Mouse (Mus musculus) hindbrain, embryonic 11.5 days (tissue): Measurements from ENCODE around the gene Cpb2. TPM values are rescaled to one million over a fixed set of nuclear protein-coding genes. Genes with fewer than 3 reads are reported as not detected.

Experiments
- ATAC-seq: fragments of 200-750 bp; cut with Nextera tagmentation; 2 replicates; pipeline ENCODE4 v1.8.0; 2017; ENCODE audit warnings: mild to moderate bottlenecking, moderate TSS enrichment, moderate library complexity; ENCODE audit not compliant: low FRiP score
- DNase-seq: peaks from one replicate; pipeline ENCODE4 v3.0.0-alpha.2; 2015; ENCODE audit warnings: low spot score
- H3K27ac ChIP-seq: fragments of 300-500 bp; sonication (generic); 2 replicates; pipeline ENCODE4 v1.5.1; 2014; ENCODE audit warnings: mild to moderate bottlenecking, low read depth, low read length
- H3K27me3 ChIP-seq: fragments of 300-500 bp; sonication (generic); 2 replicates; pipeline ENCODE4 v1.6.1; 2014; ENCODE audit warnings: mild to moderate bottlenecking, low read length, moderate library complexity, mixed read lengths; ENCODE audit not compliant: control insufficient read depth, insufficient read depth
- H3K36me3 ChIP-seq: fragments of 300-500 bp; sonication (generic); 2 replicates; pipeline ENCODE4 v1.6.1; 2014; ENCODE audit warnings: mild to moderate bottlenecking, low read length, moderate library complexity, mixed read lengths; ENCODE audit not compliant: control insufficient read depth, insufficient read depth
- H3K4me1 ChIP-seq: fragments of 300-500 bp; sonication (generic); replicated peaks from 2 replicates; pipeline ENCODE4 v1.6.1; 2014; ENCODE audit warnings: low read length, mixed read lengths; ENCODE audit not compliant: control insufficient read depth, insufficient read depth
- H3K4me2 ChIP-seq: fragments of 300-500 bp; sonication (generic); replicated peaks from 2 replicates; pipeline ENCODE4 v1.6.1; 2014; ENCODE audit warnings: mild to moderate bottlenecking, low read depth, low read length
- H3K4me3 ChIP-seq: fragments of 300-500 bp; sonication (generic); 2 replicates; pipeline ENCODE4 v1.5.1; 2014; ENCODE audit warnings: low read depth, low read length
- H3K9ac ChIP-seq: fragments of 300-500 bp; sonication (generic); 2 replicates; pipeline ENCODE4 v1.6.1; 2014; ENCODE audit warnings: low read depth, low read length
- H3K9me3 ChIP-seq: fragments of 300-500 bp; sonication (generic); 2 replicates; pipeline ENCODE4 v1.6.1; 2016; ENCODE audit warnings: low read length; ENCODE audit not compliant: control insufficient read depth
- WGBS: fragments of 180-500 bp; shearing (Covaris S2); extraction: QIAGEN DNeasy Blood & Tissue Kit; methylation state at CpG from one replicate; pipeline ENCODE4 v1.1.7; 2014; 5-methylcytosine and 5-hydroxymethylcytosine counted together
- polyA plus RNA-seq: library from polyadenylated mRNA; unstranded; fragments of >200 nt; fragmentation: Nextera tagmentation; extraction: Ambion mirVana; gene quantifications from 2 replicates; pipeline ENCODE4 v1.2.1, GENCODE M21; 2014

The Cpb2 gene
- not detected in 2 replicates for polyA plus RNA-seq

DNA sequence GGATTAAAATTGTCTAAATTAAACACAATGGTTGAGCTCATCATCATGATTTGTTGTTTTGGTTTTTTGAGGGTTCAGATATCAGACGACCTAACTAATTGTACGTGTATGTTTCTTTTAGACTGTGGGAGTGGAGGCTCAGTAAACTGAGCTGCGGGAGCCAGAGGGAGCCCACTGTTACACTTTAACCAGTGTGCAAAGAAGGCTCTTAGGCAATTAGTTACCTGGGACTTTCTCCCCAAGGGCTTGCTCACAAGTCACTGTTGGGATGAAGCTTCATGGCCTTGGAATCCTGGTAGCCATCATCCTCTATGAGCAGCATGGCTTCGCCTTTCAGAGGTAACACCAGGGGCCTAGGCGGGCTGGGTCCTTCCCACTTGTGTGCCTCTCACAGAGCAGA lies at the start of gene Cpb2:
Gene Cpb2, plus strand, starts transcription at position 201 of the 400 bp plus-strand sequence.
- Histone ChIP-seq H3K27me3 (no peaks in the 10 kb centered on the region), H3K4me1 (no peaks in the 10 kb centered on the region), H3K4me3 (no peak within 1 kb of the TSS), H3K36me3 (no peaks in the 10 kb centered on the region), H3K27ac (no peak within 1 kb of the TSS), H3K9me3 (no peaks in the 10 kb centered on the region), H3K4me2 (no peak within 1 kb of the TSS), H3K9ac (no peak within 1 kb of the TSS)
- no peak for DNase-seq
- 91% methylated on average over 5 of the region's 5 CpGs for WGBS
- ATAC-seq = no peak

DNA sequence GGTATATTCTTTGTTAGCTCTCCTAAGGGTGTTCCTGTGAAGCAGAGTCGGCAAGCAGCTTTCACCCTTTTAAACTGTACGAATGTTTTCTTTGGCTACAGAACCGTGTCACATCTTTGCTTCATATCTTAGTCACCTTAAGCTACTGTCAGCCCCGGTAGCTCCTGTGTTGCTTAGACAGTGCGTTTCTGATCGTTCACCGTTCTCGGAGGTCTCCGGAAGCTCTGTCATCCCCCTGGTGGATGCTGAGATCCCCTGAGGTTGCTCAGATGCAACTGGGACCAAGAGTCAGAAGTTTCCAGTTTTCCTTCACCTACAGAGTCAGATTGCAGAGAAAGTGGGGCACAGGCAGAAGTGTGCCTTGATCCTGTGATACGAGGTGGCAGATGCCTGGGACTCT lies 49.7 kb upstream of the Cpb2 start:
- WGBS = 90% methylated on average over 10 of the region's 10 CpGs
- no peaks in the 10 kb centered on the region for H3K4me1 ChIP-seq
- ATAC-seq = no peak

DNA sequence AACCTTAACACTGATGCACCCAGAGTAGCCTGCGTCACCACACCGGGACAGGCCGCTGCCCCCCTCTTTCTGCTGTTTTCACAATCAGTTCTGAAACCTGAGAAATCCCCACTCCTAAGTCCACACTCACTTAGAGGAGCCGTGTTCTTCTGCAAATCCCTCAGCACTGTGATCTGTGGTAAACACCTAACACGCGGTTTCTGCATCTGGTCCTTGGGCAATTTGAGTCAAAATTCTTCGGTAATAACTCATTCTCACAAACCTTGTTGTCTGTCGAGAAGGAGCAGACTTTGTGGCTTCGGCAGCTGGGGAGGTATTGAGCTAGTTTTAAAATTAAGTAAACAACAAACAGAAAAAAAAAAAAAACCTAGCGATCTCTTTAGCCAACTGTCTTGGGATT lies 49.2 kb upstream of the Cpb2 start:
- Histone ChIP-seq H3K4me2 (no peak overlapping the region), H3K9me3 (no peaks in the 10 kb centered on the region), H3K27me3 (no peaks in the 10 kb centered on the region), H3K36me3 (no peaks in the 10 kb centered on the region), H3K4me1 (no peaks in the 10 kb centered on the region), H3K9ac (no peak overlapping the region), H3K27ac (no peak overlapping the region), H3K4me3 (no peak overlapping the region)
- WGBS = 88% methylated on average over 10 of the region's 10 CpGs
- no peak for DNase-seq
- ATAC-seq = no peak

More for the DNA sequence above, 49.7 kb upstream of the Cpb2 start:
- Histone ChIP-seq H3K4me2 (no peak overlapping the region), H3K36me3 (no peaks in the 10 kb centered on the region), H3K4me3 (no peak overlapping the region), H3K27ac (no peak overlapping the region), H3K9me3 (no peaks in the 10 kb centered on the region), H3K9ac (no peak overlapping the region), H3K27me3 (no peaks in the 10 kb centered on the region)
- no peak for DNase-seq

DNA sequence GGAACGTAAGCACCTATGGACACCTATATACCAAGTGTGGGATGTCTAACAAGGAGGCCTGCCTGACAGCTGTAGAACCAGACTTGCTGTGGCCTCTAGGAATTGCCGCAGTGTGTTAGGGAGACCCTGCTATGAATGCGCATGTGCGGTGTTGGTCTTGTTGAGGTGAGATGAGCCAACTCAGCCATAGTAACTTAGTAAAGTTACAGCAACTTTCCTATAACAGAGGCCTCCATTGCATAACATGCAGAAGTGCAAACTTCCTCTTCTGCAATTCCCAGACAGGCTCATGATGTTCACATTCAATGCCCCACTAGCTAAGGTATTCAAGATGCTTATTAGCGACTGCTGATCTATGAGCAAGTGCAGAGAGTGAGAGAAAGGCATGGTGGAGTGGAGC lies 46.6 kb upstream of the Cpb2 start:
- H3K9ac ChIP-seq = no peak overlapping the region
- no peaks in the 10 kb centered on the region for H3K9me3 ChIP-seq
- no peaks in the 10 kb centered on the region for H3K4me1 ChIP-seq
- H3K27me3 ChIP-seq = no peaks in the 10 kb centered on the region
- H3K4me3 ChIP-seq = no peak overlapping the region
- ATAC-seq = no peak
- WGBS = 95% methylated on average over 5 of the region's 5 CpGs
- H3K36me3 ChIP-seq = no peaks in the 10 kb centered on the region
- H3K27ac ChIP-seq = no peak overlapping the region
- no peak for DNase-seq
- no peak overlapping the region for H3K4me2 ChIP-seq

DNA sequence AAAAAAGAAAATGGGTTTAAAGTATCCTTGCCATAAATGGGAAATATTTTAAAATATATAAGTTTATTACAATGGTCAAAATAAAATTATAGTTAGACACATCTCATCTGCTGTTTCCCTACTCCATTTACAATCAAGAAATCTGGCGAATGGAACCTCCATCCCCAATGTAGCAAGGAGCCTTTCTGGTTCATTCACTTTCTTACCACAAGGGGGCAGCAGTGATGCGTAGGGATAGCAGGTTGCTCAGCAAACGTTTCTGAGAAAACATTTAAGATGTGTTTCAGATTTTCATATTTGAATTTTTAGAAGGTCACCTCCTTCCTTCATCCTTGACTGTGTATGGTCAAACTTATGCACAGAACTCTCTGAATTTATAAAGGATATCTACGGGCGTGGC lies 45.1 kb upstream of the Cpb2 start:
- ATAC-seq (no peak), DNase-seq (peak; percentile 86)
- 44% methylated on average over 5 of the region's 5 CpGs for WGBS
- Histone ChIP-seq H3K27me3 (no peaks in the 10 kb centered on the region), H3K9me3 (no peaks in the 10 kb centered on the region), H3K4me3 (no peak overlapping the region), H3K27ac (no peak overlapping the region), H3K4me2 (no peak overlapping the region), H3K36me3 (no peaks in the 10 kb centered on the region), H3K9ac (no peak overlapping the region), H3K4me1 (no peaks in the 10 kb centered on the region)

DNA sequence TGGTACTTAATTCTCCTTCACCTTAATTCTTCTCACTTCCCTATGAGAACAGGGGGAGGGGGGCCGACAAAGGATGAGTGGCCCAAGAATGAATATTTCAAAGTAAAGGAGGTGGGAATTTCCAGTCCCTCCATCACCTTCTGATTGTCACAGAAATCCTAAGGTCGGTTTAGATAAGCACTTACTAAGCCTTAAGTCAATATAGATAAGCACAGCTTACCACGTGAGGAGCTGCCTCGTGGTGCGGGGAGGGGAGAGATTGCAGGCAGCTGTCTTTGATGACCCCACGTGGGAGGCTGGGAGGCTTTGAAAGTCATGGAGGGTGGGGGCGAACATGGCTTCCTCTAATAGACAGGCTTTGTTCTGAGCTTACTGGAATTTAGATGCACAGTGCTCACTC lies 44.4 kb upstream of the Cpb2 start:
- Histone ChIP-seq H3K27me3 (no peaks in the 10 kb centered on the region), H3K9me3 (no peaks in the 10 kb centered on the region), H3K4me2 (no peak overlapping the region), H3K4me1 (no peaks in the 10 kb centered on the region), H3K9ac (no peak overlapping the region), H3K4me3 (no peak overlapping the region), H3K27ac (no peak overlapping the region), H3K36me3 (no peaks in the 10 kb centered on the region)
- no peak for ATAC-seq
- DNase-seq = no peak
- WGBS = 71% methylated on average over 7 of the region's 7 CpGs

DNA sequence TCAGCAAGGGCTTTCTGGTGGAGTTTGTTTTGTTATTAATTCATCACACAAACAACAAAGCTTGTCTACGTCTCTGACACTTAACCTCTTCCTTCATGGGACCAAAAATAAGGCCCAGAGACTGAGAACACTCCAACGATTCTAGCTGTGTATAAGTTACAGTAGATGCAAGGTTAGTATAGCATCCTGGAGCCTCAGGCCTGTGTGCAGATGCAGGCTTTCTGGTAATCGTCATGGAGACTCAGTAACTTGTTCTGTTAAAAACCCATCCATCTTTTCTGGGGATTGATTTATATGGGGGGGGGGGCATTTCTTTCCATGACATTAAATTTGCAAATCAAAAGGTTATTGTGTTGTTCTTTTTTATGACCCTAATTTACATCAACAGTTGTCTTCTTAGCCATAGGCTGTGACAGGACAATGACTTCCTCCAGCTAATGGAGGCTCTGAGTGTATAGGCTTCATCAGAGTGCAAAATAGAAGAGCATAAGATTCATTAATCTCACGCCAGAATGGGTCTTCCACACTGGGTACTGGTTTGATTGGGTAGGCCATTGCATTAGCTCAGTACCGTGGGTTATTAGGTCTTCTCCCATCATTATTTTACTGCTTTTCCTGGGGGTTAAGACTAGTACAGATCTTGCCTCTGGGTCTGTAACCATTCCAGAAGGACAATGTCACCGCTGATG lies 36.6 kb upstream of the Cpb2 start:
- Histone ChIP-seq H3K27ac (no peak overlapping the region), H3K4me2 (no peak overlapping the region), H3K4me1 (no peaks in the 10 kb centered on the region), H3K4me3 (no peak overlapping the region), H3K27me3 (no peaks in the 10 kb centered on the region), H3K9ac (no peak overlapping the region), H3K9me3 (no peaks in the 10 kb centered on the region), H3K36me3 (no peaks in the 10 kb centered on the region)
- DNase-seq (no peak), ATAC-seq (peak; percentile 86)
- 60% methylated on average over 6 of the region's 6 CpGs for WGBS

DNA sequence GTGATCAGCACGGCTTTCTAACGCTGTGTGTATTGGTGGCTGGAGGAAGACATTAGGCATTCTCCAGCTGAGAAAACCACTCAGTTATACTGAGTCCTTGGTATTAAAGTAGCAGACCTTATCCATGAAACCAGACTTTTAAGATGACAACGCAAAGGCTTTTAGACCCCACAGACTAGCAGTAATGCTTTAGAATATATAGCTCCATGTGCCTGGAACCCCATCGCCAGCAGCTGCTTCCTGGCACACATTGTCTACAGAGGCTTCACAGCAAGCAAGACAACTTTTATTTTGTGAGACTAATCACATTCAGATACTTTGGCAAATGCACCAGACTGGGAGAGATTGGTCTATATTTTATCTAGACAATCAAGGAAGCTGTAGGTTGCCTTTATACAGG lies 35.8 kb upstream of the Cpb2 start:
- WGBS = 82% methylated on average over 4 of the region's 4 CpGs
- ATAC-seq (peak; percentile 25; the same call in 1 of the 2 replicates), DNase-seq (no peak)
- Histone ChIP-seq H3K9ac (no peak overlapping the region), H3K9me3 (no peaks in the 10 kb centered on the region), H3K4me3 (no peak overlapping the region), H3K36me3 (no peaks in the 10 kb centered on the region), H3K27ac (0 out of 2 replicates have a peak overlapping the region, but pooled peaks have one; percentile 9), H3K27me3 (no peaks in the 10 kb centered on the region), H3K4me2 (no peak overlapping the region), H3K4me1 (no peaks in the 10 kb centered on the region)

DNA sequence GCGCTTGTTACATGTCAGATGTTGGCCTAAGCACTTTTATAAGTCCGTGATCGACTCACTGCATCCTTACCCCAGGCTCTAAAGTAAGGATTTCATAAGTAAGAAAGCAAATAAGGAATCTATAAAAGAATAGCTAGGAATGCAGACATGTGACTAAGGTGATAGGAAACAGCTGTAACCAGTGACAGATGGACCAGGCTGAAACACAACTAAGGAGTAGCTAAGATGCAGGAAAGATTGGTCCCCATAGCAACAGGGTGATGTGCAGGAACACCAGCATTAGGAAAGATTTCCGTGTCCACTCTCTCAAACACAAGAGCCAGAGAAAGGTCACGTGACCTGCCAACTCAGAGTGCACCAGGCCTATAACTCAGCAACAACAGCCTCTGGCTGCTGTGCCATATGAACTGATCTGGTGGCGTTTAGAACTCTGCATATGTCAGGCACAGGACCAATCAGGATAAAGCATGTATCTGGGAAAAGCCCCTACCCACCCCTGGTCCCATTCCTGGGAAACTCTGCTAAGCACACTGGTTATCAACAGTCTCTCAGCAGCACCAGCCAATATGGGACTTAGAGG lies 33.4 kb upstream of the Cpb2 start:
- no peak overlapping the region for H3K4me3 ChIP-seq
- H3K4me1 ChIP-seq = no peaks in the 10 kb centered on the region
- DNase-seq = no peak
- H3K9me3 ChIP-seq = no peaks in the 10 kb centered on the region
- no peak overlapping the region for H3K27ac ChIP-seq
- no peak for ATAC-seq
- no peaks in the 10 kb centered on the region for H3K27me3 ChIP-seq
- no peaks in the 10 kb centered on the region for H3K36me3 ChIP-seq
- 77% methylated on average over 6 of the region's 6 CpGs for WGBS
- H3K4me2 ChIP-seq = no peak overlapping the region
- H3K9ac ChIP-seq = no peak overlapping the region
